Mouse (Mus musculus): ENCODE measurements around the gene Pcolce2. TPM values are rescaled to one million over a fixed set of nuclear protein-coding genes. Genes with fewer than 3 reads are reported as not detected.

Gene Pcolce2
- polyA plus RNA-seq, 1 experiment: 4.5 TPM

DNA sequence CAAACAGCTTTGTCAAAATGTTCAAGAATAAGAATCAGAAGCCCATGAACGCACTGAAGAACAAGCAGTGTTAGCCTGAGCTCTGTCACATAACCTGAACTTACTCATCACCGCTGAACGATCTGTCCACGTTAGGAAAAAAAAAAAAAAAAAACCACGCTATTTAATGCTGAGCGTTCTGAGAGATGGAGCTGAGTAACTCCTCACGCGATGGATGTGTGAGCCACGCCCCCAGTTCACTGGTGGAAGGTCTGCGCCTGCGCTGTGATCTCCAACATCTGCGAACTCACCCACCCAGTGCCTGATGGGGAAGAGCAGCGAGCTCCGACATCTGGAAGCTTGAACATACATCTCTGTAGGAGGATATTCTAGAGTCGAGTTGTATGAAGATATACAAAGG, 57.6 kb downstream of the Pcolce2 start:
- H3K4me1 ChIP-seq (ENCODE audit: control insufficient read depth, insufficient read depth, low read length): no peaks in the 10 kb centered on the region
- no peak for DNase-seq
- H3K4me3 ChIP-seq (replicated peaks; ENCODE audit: insufficient read depth, low read depth, low read length): no peak overlapping the region
- H3K27me3 ChIP-seq (ENCODE audit: control insufficient read depth, insufficient read depth, low read length): no peaks in the 10 kb centered on the region
- no peak overlapping the region for H3K27ac ChIP-seq (ENCODE audit: insufficient read depth, low read length)
- no peak for TF ChIP-seq CTCF (IDR thresholded peaks at IDR 0.05; ENCODE audit: borderline replicate concordance, insufficient read depth, low read depth, low read length)
- no peak for TF ChIP-seq POLR2A (IDR thresholded peaks at IDR 0.05; ENCODE audit: borderline replicate concordance, insufficient read depth, low read length)
- 87% methylated on average over 15 of the region's 15 CpGs for WGBS

DNA sequence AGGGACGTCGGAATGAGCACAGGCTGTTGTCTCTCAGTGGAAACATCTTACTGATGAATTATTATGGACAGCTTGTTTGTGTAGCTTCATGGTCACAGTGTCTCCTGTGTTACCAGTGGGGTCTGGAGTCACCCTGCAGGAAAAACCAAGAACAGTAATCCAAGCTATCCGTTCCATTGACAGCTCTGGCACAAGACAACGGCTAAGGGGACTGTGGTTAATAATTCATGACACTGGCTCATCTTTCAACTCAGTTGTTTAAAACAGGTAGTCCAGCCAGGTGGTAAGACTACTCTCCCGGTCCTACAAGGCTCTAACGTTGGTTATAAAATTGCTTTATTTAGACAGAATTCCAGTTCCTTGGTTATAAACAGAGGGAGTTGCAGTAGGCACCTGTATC, 59.2 kb downstream of the Pcolce2 start:
- 65% methylated on average over 6 of the region's 6 CpGs for WGBS
- Histone ChIP-seq H3K27me3 (ENCODE audit: control insufficient read depth, insufficient read depth, low read length) (no peaks in the 10 kb centered on the region), H3K4me3 (replicated peaks; ENCODE audit: insufficient read depth, low read depth, low read length) (no peak overlapping the region), H3K27ac (ENCODE audit: insufficient read depth, low read length) (no peak overlapping the region), H3K4me1 (ENCODE audit: control insufficient read depth, insufficient read depth, low read length) (no peaks in the 10 kb centered on the region)
- DNase-seq: no peak
- no peak for TF ChIP-seq CTCF (IDR thresholded peaks at IDR 0.05; ENCODE audit: borderline replicate concordance, insufficient read depth, low read depth, low read length)
- TF ChIP-seq POLR2A (IDR thresholded peaks at IDR 0.05; ENCODE audit: borderline replicate concordance, insufficient read depth, low read length): no peak

DNA sequence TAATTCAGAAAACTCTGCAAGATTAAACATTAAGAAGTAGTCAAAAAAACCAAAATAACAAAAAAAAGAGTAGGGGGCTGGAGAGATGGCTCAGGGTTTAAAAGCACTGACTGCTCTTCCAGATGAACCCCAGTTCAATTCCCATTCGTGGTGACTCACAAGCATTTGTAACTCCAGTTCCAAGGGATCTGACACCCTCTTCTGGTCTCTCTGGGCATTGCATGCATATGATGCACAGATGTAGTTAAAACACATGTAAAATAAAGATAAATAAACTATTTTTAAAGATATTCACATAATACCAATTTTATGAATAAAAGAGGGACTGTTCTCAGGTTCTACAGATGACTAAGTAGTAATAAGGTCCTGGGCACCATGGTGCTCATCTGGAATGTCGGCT, 60.4 kb downstream of the Pcolce2 start:
- Histone ChIP-seq H3K27ac (ENCODE audit: insufficient read depth, low read length) (no peak overlapping the region), H3K27me3 (ENCODE audit: control insufficient read depth, insufficient read depth, low read length) (no peaks in the 10 kb centered on the region), H3K4me1 (ENCODE audit: control insufficient read depth, insufficient read depth, low read length) (no peaks in the 10 kb centered on the region), H3K4me3 (replicated peaks; ENCODE audit: insufficient read depth, low read depth, low read length) (no peak overlapping the region)
- 60% methylated on average over 2 of the region's 2 CpGs for WGBS
- TF ChIP-seq POLR2A (IDR thresholded peaks at IDR 0.05; ENCODE audit: borderline replicate concordance, insufficient read depth, low read length) (no peak), CTCF (IDR thresholded peaks at IDR 0.05; ENCODE audit: borderline replicate concordance, insufficient read depth, low read depth, low read length) (peak; percentile 54; the same call in 1 of the 2 replicates)
- peak; percentile 18 to 39 for DNase-seq

DNA sequence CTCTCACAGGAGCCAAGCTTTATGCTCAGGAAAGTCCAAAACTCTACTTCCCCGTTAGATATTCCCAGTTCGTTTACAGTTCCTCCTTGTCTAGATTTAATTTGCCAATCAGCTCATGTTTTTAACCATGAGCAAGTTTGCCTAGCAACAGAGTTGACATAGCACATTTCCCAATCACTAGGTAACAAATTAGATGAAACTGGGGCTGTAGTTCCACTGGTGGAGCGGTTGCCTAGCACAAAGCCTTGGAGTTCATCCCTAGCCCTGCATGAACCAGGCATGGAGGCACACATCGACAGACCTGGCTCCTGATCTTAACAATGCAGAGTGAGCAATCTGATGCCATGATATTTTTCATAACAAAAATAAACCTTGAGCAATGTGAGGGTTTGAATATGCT, 61.9 kb downstream of the Pcolce2 start:
- H3K4me3 ChIP-seq (replicated peaks; ENCODE audit: insufficient read depth, low read depth, low read length): no peak overlapping the region
- no peak overlapping the region for H3K27ac ChIP-seq (ENCODE audit: insufficient read depth, low read length)
- 37% methylated on average over 4 of the region's 4 CpGs for WGBS
- H3K4me1 ChIP-seq (ENCODE audit: control insufficient read depth, insufficient read depth, low read length): no peaks in the 10 kb centered on the region
- no peak for DNase-seq
- no peaks in the 10 kb centered on the region for H3K27me3 ChIP-seq (ENCODE audit: control insufficient read depth, insufficient read depth, low read length)
- TF ChIP-seq CTCF (IDR thresholded peaks at IDR 0.05; ENCODE audit: borderline replicate concordance, insufficient read depth, low read depth, low read length) (no peak), POLR2A (IDR thresholded peaks at IDR 0.05; ENCODE audit: borderline replicate concordance, insufficient read depth, low read length) (no peak)

DNA sequence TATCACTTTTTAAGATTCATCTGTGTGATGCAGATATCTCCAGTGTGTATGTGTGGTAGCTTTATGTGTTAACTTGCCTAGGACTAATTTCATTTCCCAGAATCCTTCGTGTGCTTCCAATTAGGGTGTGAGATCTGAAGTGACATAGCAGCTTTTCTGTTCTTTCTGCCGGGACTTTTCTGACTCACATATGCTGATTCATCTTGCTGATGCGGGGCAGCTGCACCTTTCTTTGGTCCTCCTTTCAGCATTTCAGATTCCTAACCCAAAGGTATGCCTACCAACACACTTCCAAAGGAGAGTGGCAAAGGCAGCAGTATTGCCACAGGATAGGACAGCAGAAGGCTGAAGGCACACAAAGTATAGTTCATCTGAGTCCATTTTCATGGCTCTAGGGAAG, 66.7 kb downstream of the Pcolce2 start:
- DNase-seq: no peak
- WGBS: 87% methylated on average over 3 of the region's 3 CpGs
- Histone ChIP-seq H3K4me3 (replicated peaks; ENCODE audit: insufficient read depth, low read depth, low read length) (no peak overlapping the region), H3K4me1 (ENCODE audit: control insufficient read depth, insufficient read depth, low read length) (no peaks in the 10 kb centered on the region), H3K27ac (ENCODE audit: insufficient read depth, low read length) (no peak overlapping the region), H3K27me3 (ENCODE audit: control insufficient read depth, insufficient read depth, low read length) (no peaks in the 10 kb centered on the region)
- TF ChIP-seq POLR2A (IDR thresholded peaks at IDR 0.05; ENCODE audit: borderline replicate concordance, insufficient read depth, low read length) (no peak), CTCF (IDR thresholded peaks at IDR 0.05; ENCODE audit: borderline replicate concordance, insufficient read depth, low read depth, low read length) (no peak)

DNA sequence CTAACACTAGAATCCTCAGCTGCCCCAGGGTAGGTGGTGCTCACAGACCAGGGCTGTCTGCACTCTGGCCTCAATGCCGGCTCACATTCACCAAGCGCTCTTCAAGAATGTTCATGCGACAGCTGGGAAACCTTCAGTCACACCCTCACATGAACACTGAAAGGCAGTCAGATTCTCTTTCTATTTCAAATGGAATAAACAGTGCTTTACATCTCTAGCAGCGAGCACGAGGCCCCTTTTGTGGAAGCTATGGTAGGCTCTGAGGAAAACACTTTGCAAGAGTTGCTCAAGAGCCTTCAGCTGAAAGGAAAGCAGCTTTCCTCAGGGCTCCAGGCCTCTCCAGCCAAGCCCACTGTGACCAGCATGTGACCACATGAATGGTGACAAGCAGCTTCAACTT, 68.0 kb downstream of the Pcolce2 start:
- Histone ChIP-seq H3K27me3 (ENCODE audit: control insufficient read depth, insufficient read depth, low read length) (no peaks in the 10 kb centered on the region), H3K4me3 (replicated peaks; ENCODE audit: insufficient read depth, low read depth, low read length) (no peak overlapping the region), H3K27ac (ENCODE audit: insufficient read depth, low read length) (no peak overlapping the region), H3K4me1 (ENCODE audit: control insufficient read depth, insufficient read depth, low read length) (no peaks in the 10 kb centered on the region)
- no peak for DNase-seq
- TF ChIP-seq POLR2A (IDR thresholded peaks at IDR 0.05; ENCODE audit: borderline replicate concordance, insufficient read depth, low read length) (no peak), CTCF (IDR thresholded peaks at IDR 0.05; ENCODE audit: borderline replicate concordance, insufficient read depth, low read depth, low read length) (no peak)
- WGBS: 91% methylated on average over 5 of the region's 5 CpGs

DNA sequence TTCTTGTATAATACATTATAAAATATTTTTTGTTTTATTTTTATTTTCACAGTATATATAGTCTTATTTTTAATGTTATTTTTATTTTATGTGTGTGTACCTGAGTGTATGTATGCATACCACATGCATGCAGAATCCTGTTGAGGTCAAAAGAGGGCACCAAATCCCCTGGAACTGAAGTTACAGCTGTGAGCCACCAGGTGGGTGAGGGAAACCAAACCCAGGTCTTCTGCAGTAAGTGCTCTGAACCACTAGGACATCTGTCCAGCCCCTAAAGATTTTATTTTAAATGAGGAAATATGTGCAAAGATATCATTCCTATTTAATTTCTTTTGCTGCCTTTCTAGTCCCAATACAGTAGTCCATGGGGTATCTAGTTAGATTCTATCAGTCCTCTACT, 71.5 kb downstream of the Pcolce2 start:
- no peak overlapping the region for H3K27ac ChIP-seq (ENCODE audit: insufficient read depth, low read length)
- no peak for DNase-seq
- H3K4me1 ChIP-seq (ENCODE audit: control insufficient read depth, insufficient read depth, low read length): no peaks in the 10 kb centered on the region
- TF ChIP-seq CTCF (IDR thresholded peaks at IDR 0.05; ENCODE audit: borderline replicate concordance, insufficient read depth, low read depth, low read length) (no peak), POLR2A (IDR thresholded peaks at IDR 0.05; ENCODE audit: borderline replicate concordance, insufficient read depth, low read length) (no peak)
- H3K27me3 ChIP-seq (ENCODE audit: control insufficient read depth, insufficient read depth, low read length): no peaks in the 10 kb centered on the region
- no peak overlapping the region for H3K4me3 ChIP-seq (replicated peaks; ENCODE audit: insufficient read depth, low read depth, low read length)

DNA sequence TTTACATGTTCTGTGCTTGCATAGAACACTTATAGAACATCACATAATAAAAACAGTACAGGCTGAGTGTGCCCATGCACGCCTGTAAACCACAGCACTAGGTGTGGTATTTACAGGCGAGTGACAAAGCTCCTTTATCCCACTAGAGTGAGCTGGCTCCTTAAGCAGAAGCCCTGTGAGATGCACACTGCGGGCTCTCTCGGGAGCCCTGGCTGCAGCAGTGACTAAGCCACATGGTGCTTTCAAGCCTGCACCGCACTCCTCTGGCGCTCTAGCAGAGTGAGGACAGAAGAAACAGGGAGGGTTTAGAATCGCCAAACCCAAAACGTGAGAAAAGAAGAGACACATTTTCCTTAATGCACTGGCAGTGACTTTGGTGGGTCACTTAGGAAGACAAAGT, 75.2 kb downstream of the Pcolce2 start:
- no peak overlapping the region for H3K4me3 ChIP-seq (replicated peaks; ENCODE audit: insufficient read depth, low read depth, low read length)
- TF ChIP-seq CTCF (IDR thresholded peaks at IDR 0.05; ENCODE audit: borderline replicate concordance, insufficient read depth, low read depth, low read length): no peak
- no peak for TF ChIP-seq POLR2A (IDR thresholded peaks at IDR 0.05; ENCODE audit: borderline replicate concordance, insufficient read depth, low read length)
- 23% methylated on average over 8 of the region's 8 CpGs for WGBS
- H3K27ac ChIP-seq (ENCODE audit: insufficient read depth, low read length): no peak overlapping the region
- no peak for DNase-seq
- no peaks in the 10 kb centered on the region for H3K27me3 ChIP-seq (ENCODE audit: control insufficient read depth, insufficient read depth, low read length)
- no peaks in the 10 kb centered on the region for H3K4me1 ChIP-seq (ENCODE audit: control insufficient read depth, insufficient read depth, low read length)
